Mouse (Mus musculus) midbrain, postnatal 0 days (tissue): ENCODE data around the gene Zfp799. TPM values are rescaled to one million over a fixed set of nuclear protein-coding genes. Genes with fewer than 3 reads are reported as not detected.

ENCODE experiments used
- ATAC-seq: fragments of 200-750 bp; cut with Nextera tagmentation; 2 replicates; pipeline ENCODE4 v1.8.0; 2017; ENCODE audit warnings: moderate number of reproducible peaks, mild to moderate bottlenecking, moderate TSS enrichment, moderate library complexity; ENCODE audit not compliant: low FRiP score
- DNase-seq: peaks from one replicate; pipeline ENCODE4 v3.0.0-alpha.2; 2015; ENCODE audit warnings: low spot score
- H3K27ac ChIP-seq: fragments of 300-500 bp; sonication (generic); 2 replicates; pipeline ENCODE4 v1.5.1; 2014; ENCODE audit warnings: low read depth, mild to moderate bottlenecking, low read length, mixed read lengths
- H3K27me3 ChIP-seq: fragments of 300-500 bp; sonication (generic); 2 replicates; pipeline ENCODE4 v1.6.1; 2014; ENCODE audit warnings: low read length, control low read depth, mixed read lengths; ENCODE audit not compliant: insufficient read depth
- H3K36me3 ChIP-seq: fragments of 300-500 bp; sonication (generic); 2 replicates; pipeline ENCODE4 v1.6.1; 2014; ENCODE audit warnings: low read length, control low read depth, mixed read lengths; ENCODE audit not compliant: insufficient read depth
- H3K4me1 ChIP-seq: fragments of 300-500 bp; sonication (generic); 2 replicates; pipeline ENCODE4 v1.6.1; 2014; ENCODE audit warnings: mild to moderate bottlenecking, control low read depth, antibody characterized with exemption, low read length, mixed read lengths; ENCODE audit not compliant: insufficient read depth
- H3K4me2 ChIP-seq: fragments of 300-500 bp; sonication (generic); 2 replicates; pipeline ENCODE4 v1.6.1; 2014; ENCODE audit warnings: low read depth, mild to moderate bottlenecking, low read length, mixed read lengths; ENCODE audit not compliant: poor library complexity, severe bottlenecking
- H3K4me3 ChIP-seq: fragments of 300-500 bp; sonication (generic); 2 replicates; pipeline ENCODE4 v1.5.1; 2014; ENCODE audit warnings: low read depth, mild to moderate bottlenecking, low read length, moderate library complexity
- H3K9ac ChIP-seq: fragments of 300-500 bp; sonication (generic); replicated peaks from 2 replicates; pipeline ENCODE4 v1.6.1; 2014; ENCODE audit warnings: mild to moderate bottlenecking, low read length, moderate library complexity, mixed read lengths; ENCODE audit not compliant: poor library complexity, severe bottlenecking
- H3K9me3 ChIP-seq: fragments of 300-500 bp; sonication (generic); 2 replicates; pipeline ENCODE4 v1.6.1; 2016; ENCODE audit warnings: low read length, control low read depth
- CTCF ChIP-seq: IDR thresholded peaks from 2 replicates; pipeline ENCODE4 v1.5.1; 2016; ENCODE audit warnings: antibody characterized with exemption, mild to moderate bottlenecking
- WGBS: fragments of 180-500 bp; shearing (Covaris S2); extraction: QIAGEN DNeasy Blood & Tissue Kit; methylation state at CpG from one replicate; pipeline ENCODE4 v1.1.7; 2014; 5-methylcytosine and 5-hydroxymethylcytosine counted together
- polyA plus RNA-seq: library from polyadenylated mRNA; unstranded; fragments of >200 nt; fragmentation: Nextera tagmentation; extraction: Ambion mirVana; gene quantifications from 2 replicates; pipeline ENCODE4 v1.2.1, GENCODE M21; 2015
- total RNA-seq: library from RNA; depleted of rRNA; stranded (reverse); fragments of >200 nt; gene quantifications from 2 replicates; pipeline ENCODE4 v1.2.3, GENCODE M21; 2014; rRNA removed

The Zfp799 gene
- total and polyA plus RNA-seq, 2 experiments from 2014 or later = 9.0 to 16.3 TPM

DNA sequence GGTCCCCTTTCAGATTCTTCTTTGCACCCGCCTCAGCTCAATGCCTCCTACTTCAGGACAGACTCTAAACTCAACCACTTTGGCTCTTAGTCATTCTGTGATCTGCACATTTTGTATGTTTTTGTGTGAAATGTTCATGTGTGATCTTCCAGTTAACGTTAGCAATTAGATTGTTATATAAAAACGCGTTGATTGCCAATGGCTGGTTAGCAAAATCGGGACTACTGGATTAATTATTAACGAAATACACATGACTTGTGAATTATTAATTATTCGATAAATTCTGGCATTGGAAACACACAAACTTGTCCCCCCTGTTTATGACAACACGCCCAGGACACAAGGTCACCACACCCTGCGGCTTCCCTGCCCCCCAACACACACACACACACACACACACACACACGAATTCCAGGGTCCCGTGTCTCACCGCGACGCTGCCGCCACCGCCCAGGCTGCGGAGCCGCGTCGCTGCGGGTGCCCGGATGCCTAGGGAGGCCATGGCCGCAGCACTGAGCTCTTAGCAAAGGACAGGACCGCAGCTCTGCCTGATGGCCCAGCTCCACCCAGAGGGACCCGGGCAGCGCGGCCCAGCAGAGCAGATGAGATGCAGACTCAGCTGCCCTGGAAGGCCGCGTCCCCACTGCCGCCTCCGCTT lies 42.5 kb downstream of the Zfp799 start:
- DNase-seq (peak; percentile 44), ATAC-seq (peak; percentile 86)
- Histone ChIP-seq H3K36me3 (peaks cover 3% of the 10 kb centered on the region; the same call in 1 of the 2 replicates), H3K9me3 (no peaks in the 10 kb centered on the region), H3K9ac (peak overlapping the region; percentile 97), H3K27ac (peak overlapping the region; percentile 91), H3K4me1 (peaks cover 6% of the 10 kb centered on the region; the same call in 1 of the 2 replicates), H3K4me3 (peak overlapping the region; percentile 86), H3K4me2 (peak overlapping the region; percentile 64), H3K27me3 (no peaks in the 10 kb centered on the region)
- under 1% methylated on average over 28 of the region's 31 CpGs for WGBS
- TF ChIP-seq CTCF = no peak

DNA sequence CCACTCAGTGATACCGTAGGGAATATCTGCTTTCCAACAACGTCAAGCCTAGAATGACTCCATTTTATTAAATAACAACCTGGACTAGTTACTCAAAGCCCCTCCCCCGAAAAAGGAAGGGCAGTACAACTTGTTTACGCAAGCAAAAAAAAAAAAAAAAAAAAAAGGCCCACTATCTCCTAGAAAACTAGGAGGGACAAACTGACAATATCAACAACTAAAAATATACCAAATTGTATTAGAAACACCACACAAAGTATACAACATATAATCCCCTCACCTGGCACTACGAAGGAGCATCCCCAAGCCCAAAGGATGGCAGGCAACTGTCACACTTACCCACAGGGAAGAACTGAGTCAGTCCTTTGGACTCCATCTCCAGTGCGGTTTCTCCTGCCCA lies 43.1 kb downstream of the Zfp799 start:
- Histone ChIP-seq H3K27ac (no peak overlapping the region), H3K9me3 (no peaks in the 10 kb centered on the region), H3K36me3 (peaks cover 3% of the 10 kb centered on the region; the same call in 1 of the 2 replicates), H3K9ac (peak overlapping the region; percentile 97; the same call in 1 of the 2 replicates), H3K4me2 (peak overlapping the region; percentile 64), H3K27me3 (no peaks in the 10 kb centered on the region), H3K4me3 (peak overlapping the region; percentile 86), H3K4me1 (peaks cover 6% of the 10 kb centered on the region; the same call in 1 of the 2 replicates)
- no peak for TF ChIP-seq CTCF
- WGBS = 79% methylated on average over 6 of the region's 6 CpGs
- DNase-seq = no peak
- no peak for ATAC-seq

DNA sequence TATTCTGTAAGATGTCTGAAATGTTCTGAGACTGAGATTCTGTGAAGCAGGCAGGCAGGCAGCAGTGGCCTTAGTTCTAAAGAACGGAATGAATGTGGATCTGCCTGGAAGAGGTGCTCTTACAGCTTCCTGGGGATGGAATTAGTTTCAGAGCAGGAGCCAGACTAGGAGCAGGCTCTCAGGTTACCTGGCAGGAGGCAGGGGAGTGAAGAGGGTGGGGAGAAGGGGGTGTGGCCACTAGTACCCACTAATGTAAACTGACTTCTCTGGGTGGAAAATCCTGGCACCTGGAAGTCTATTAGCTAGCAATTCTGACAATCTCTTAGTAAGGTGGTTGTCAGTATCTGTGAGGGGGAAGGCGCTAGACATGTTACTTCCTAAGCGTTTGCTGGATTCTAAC lies 44.4 kb downstream of the Zfp799 start:
- Histone ChIP-seq H3K9me3 (no peaks in the 10 kb centered on the region), H3K4me2 (peak overlapping the region; percentile 9; the same call in 1 of the 2 replicates), H3K9ac (no peak overlapping the region), H3K27ac (no peak overlapping the region), H3K27me3 (no peaks in the 10 kb centered on the region), H3K4me1 (peaks cover 6% of the 10 kb centered on the region; the same call in 1 of the 2 replicates), H3K4me3 (no peak overlapping the region), H3K36me3 (peaks cover 3% of the 10 kb centered on the region; the same call in 1 of the 2 replicates)
- TF ChIP-seq CTCF = no peak
- no peak for DNase-seq
- no peak for ATAC-seq
- WGBS = 94% methylated on average over 3 of the region's 3 CpGs

GRCm38 (mm10) chr17:32777564-32777963 lies 52.5 kb downstream of the Zfp799 start:
- TF ChIP-seq CTCF = no peak
- 93% methylated on average over 3 of the region's 3 CpGs for WGBS

GRCm38 (mm10) chr17:32771213-32771612 lies 58.8 kb downstream of the Zfp799 start:
- Histone ChIP-seq H3K9me3 (no peaks in the 10 kb centered on the region; the same call in 1 of the 2 replicates), H3K9ac (no peak overlapping the region), H3K27me3 (no peaks in the 10 kb centered on the region), H3K27ac (no peak overlapping the region), H3K4me1 (no peaks in the 10 kb centered on the region), H3K4me3 (no peak overlapping the region), H3K4me2 (no peak overlapping the region), H3K36me3 (peaks cover 28% of the 10 kb centered on the region)
- WGBS = 84% methylated on average over 1 of the region's 1 CpGs
- DNase-seq (no peak), ATAC-seq (no peak)
- TF ChIP-seq CTCF = peak; percentile 43

More at GRCm38 (mm10) chr17:32777564-32777963, 52.5 kb downstream of the Zfp799 start:
- Histone ChIP-seq H3K4me1 (no peaks in the 10 kb centered on the region), H3K9me3 (no peaks in the 10 kb centered on the region), H3K36me3 (peaks cover 25% of the 10 kb centered on the region), H3K27me3 (no peaks in the 10 kb centered on the region), H3K9ac (no peak overlapping the region), H3K27ac (no peak overlapping the region), H3K4me2 (no peak overlapping the region), H3K4me3 (no peak overlapping the region)
- DNase-seq (no peak), ATAC-seq (no peak)

DNA sequence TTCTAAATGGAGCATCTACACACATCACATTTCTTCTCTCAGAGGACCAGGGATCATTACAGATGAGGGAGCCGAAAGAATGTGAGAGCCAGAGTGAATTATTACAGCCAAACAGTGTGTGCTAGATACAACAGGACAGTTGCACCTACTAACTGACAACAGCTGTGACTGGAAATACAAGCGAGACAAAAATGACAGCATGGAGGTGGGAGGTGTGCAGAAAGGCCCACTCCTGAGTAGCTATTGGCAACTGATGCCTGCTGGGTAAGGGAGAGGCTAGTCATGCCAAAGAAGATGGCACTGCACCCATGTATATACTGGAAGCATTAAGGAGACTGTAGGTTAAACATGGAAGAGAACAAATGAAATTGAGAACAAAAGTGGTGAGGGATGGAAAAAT lies 63.6 kb downstream of the Zfp799 start:
- no peak overlapping the region for H3K27ac ChIP-seq
- H3K4me3 ChIP-seq = no peak overlapping the region
- WGBS = 97% methylated on average over 2 of the region's 2 CpGs
- DNase-seq (no peak), ATAC-seq (no peak)
- peaks cover 3% of the 10 kb centered on the region; the same call in 1 of the 2 replicates for H3K9me3 ChIP-seq
- H3K4me1 ChIP-seq = no peaks in the 10 kb centered on the region
- H3K4me2 ChIP-seq = no peak overlapping the region
- no peaks in the 10 kb centered on the region for H3K27me3 ChIP-seq
- TF ChIP-seq CTCF = no peak
- H3K36me3 ChIP-seq = peaks cover 6% of the 10 kb centered on the region
- H3K9ac ChIP-seq = no peak overlapping the region

Other genes with a start within 250 kb of the Zfp799 start
- gene Cyp4f37, start 209.0 kb downstream of the Zfp799 start, total RNA-seq = not detected in 2 replicates
- not detected in 2 replicates for gene Cyp4f37, start 209.0 kb downstream of the Zfp799 start, polyA plus RNA-seq
- gene Cyp4f40, start 171.4 kb downstream of the Zfp799 start, total RNA-seq = not detected in 2 replicates
- 0.07 and 0.11 TPM in 2 replicates for gene Cyp4f40, start 171.4 kb downstream of the Zfp799 start, polyA plus RNA-seq
- 2.3 and 22.3 TPM in 2 replicates for gene Cyp4f15, start 144.6 kb downstream of the Zfp799 start, total RNA-seq
- 1.9 and 2.0 TPM in 2 replicates for gene Cyp4f15, start 144.6 kb downstream of the Zfp799 start, polyA plus RNA-seq
- 34.5 and 41.4 TPM in 2 replicates for gene Zfp871, start 42.0 kb downstream of the Zfp799 start, total RNA-seq
- gene Zfp871, start 42.0 kb downstream of the Zfp799 start, polyA plus RNA-seq = 41.8 and 46.7 TPM in 2 replicates
- gene Zfp811, start 20.3 kb downstream of the Zfp799 start, total RNA-seq = 17.9 and 20.9 TPM in 2 replicates
- 22.9 and 26.0 TPM in 2 replicates for gene Zfp811, start 20.3 kb downstream of the Zfp799 start, polyA plus RNA-seq
- 6.7 and 8.1 TPM in 2 replicates for gene Zfp870, start 61.4 kb upstream of the Zfp799 start, total RNA-seq
- 4.9 and 5.8 TPM in 2 replicates for gene Zfp870, start 61.4 kb upstream of the Zfp799 start, polyA plus RNA-seq
- 1.2 TPM in 2 replicates for gene Cyp4f14, start 87.1 kb upstream of the Zfp799 start, total RNA-seq
- gene Cyp4f14, start 87.1 kb upstream of the Zfp799 start, polyA plus RNA-seq = 0.56 and 0.77 TPM in 2 replicates
- gene Cyp4f13, start 117.1 kb upstream of the Zfp799 start, total RNA-seq = 8.9 and 15.1 TPM in 2 replicates
- gene Cyp4f13, start 117.1 kb upstream of the Zfp799 start, polyA plus RNA-seq = 8.0 and 8.7 TPM in 2 replicates
- gene Zfp472, start 135.6 kb upstream of the Zfp799 start, total RNA-seq = 4.2 and 5.7 TPM in 2 replicates
- 6.1 TPM in 2 replicates for gene Zfp472, start 135.6 kb upstream of the Zfp799 start, polyA plus RNA-seq
- 9.9 and 15.7 TPM in 2 replicates for gene Zfp952, start 162.9 kb upstream of the Zfp799 start, total RNA-seq
- 12.1 TPM in 2 replicates for gene Zfp952, start 162.9 kb upstream of the Zfp799 start, polyA plus RNA-seq
- gene Zfp763, start 203.1 kb upstream of the Zfp799 start, total RNA-seq = 10.8 and 20.8 TPM in 2 replicates
- 18.2 and 19.7 TPM in 2 replicates for gene Zfp763, start 203.1 kb upstream of the Zfp799 start, polyA plus RNA-seq
- not detected in 2 replicates for gene 4921501E09Rik, start 237.8 kb upstream of the Zfp799 start, total RNA-seq
- gene 4921501E09Rik, start 237.8 kb upstream of the Zfp799 start, polyA plus RNA-seq = not detected in 2 replicates